Mouse (Mus musculus) E14TG2a.4 (cell line): ENCODE measurements around the gene Igsf21.

ENCODE experiments used
- CTCF ChIP-seq: conservative IDR thresholded peaks from 2 replicates; pipeline ENCODE4 v1.5.1; 2014; ENCODE audit warnings: low read length
- NANOG ChIP-seq: IDR thresholded peaks from 2 replicates; pipeline ENCODE4 v1.6.1; 2014; ENCODE audit warnings: borderline replicate concordance, low read length, mixed read lengths
- POU5F1 ChIP-seq: IDR thresholded peaks from 2 replicates; pipeline ENCODE4 v1.6.1; 2014; ENCODE audit warnings: low read length, borderline replicate concordance

DNA sequence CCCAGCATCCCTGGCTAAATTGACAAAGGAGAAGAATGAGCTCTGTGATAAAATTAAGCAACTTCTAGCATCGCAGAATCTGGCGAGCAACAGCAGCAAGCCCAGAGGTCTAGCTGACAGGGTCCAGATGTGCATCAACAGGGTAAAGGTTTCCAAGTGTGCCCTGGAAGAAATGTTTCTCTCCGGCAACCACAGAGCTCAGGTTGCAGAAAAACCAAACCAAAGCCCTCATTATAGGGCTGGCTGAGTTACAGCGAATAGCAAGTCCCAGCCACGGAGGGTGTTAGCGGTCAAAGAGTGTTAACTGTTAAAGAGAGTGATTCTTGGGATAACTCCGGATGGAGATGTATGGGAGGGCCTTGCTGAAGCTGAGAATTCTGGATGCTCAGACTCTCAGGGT, 230.7 kb downstream of the Igsf21 start:
- TF ChIP-seq CTCF, result no peak
- TF ChIP-seq NANOG, result no peak
- TF ChIP-seq POU5F1, result no peak
